Mouse (Mus musculus) brain, embryonic 14.5 days (tissue): ENCODE data around the gene Klf7.

ENCODE experiments used
- CTCF ChIP-seq: fragments of 200-500 bp; IDR thresholded peaks from 2 replicates; pipeline ENCODE4 v1.5.1; 2012; ENCODE audit warnings: inconsistent platforms, mild to moderate bottlenecking, moderate library complexity, borderline replicate concordance; ENCODE audit not compliant: insufficient read depth, insufficient read length; ENCODE audit errors: extremely low read depth
- POLR2A ChIP-seq: fragments of 200-500 bp; IDR thresholded peaks from 2 replicates; pipeline ENCODE4 v1.6.1; 2012; ENCODE audit warnings: mild to moderate bottlenecking, inconsistent platforms, borderline replicate concordance; ENCODE audit not compliant: poor library complexity, insufficient read depth, insufficient read length, severe bottlenecking; ENCODE audit errors: extremely low read depth

GRCm38 (mm10) chr1:63980733-63981132, 141.3 kb downstream of the Klf7 start:
- no peak for TF ChIP-seq CTCF
- TF ChIP-seq POLR2A, result no peak
